Mouse (Mus musculus) large intestine, adult 2 months (tissue): ENCODE results near the gene Klf2. TPM values are rescaled to one million over a fixed set of nuclear protein-coding genes. Genes with fewer than 3 reads are reported as not detected.

ENCODE experiments used
- DNase-seq: peaks from one replicate; pipeline ENCODE4 v3.0.0-alpha.2; 2012; ENCODE audit warnings: low read depth, low spot score
- WGBS: fragments of 180-500 bp; shearing (Covaris S2); methylation state at CpG from one replicate; pipeline ENCODE4 v1.1.7; 2018; 5-methylcytosine and 5-hydroxymethylcytosine counted together
- polyA plus RNA-seq: library from polyadenylated mRNA; depleted of rRNA; stranded (reverse); fragments of >200 nt; gene quantifications from 2 replicates; pipeline ENCODE4 v1.2.3, GENCODE M21; 2012; rRNA removed

Klf2 gene
- polyA plus RNA-seq, 1 experiment: 11.3 TPM

- no peak for DNase-seq
These were observed 41.3 kb downstream of the Klf2 start for GRCm38 (mm10) chr8:72360162-72360561.

DNA sequence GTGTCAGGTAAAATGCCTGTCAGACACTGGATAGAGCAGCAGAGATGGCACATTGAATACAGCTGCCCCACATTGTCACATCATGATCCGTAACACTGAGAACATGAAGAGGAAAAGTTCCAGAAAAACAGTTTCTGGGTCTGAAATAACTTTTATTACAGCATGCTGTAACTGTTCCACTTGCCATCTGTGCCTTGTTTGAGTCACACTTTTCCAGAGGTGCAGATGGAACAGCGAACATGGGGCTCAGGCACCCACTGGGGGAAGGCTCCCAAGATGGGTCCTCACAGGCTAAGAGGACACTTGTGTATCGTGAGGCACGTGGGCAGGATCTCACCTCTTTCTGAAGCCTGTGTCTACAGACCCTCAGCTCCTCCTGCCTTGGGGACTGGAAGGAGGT is 43.9 kb downstream of the Klf2 start:
- no peak for DNase-seq
- WGBS: 92% methylated on average over 4 of the region's 4 CpGs

GRCm38 (mm10) chr8:72363457-72363856 is 44.6 kb downstream of the Klf2 start:
- DNase-seq: no peak
- 74% methylated on average over 7 of the region's 7 CpGs for WGBS

- 71% methylated on average over 2 of the region's 2 CpGs for WGBS
- no peak for DNase-seq
These were observed 46.2 kb downstream of the Klf2 start for GRCm38 (mm10) chr8:72365016-72365415.

DNA sequence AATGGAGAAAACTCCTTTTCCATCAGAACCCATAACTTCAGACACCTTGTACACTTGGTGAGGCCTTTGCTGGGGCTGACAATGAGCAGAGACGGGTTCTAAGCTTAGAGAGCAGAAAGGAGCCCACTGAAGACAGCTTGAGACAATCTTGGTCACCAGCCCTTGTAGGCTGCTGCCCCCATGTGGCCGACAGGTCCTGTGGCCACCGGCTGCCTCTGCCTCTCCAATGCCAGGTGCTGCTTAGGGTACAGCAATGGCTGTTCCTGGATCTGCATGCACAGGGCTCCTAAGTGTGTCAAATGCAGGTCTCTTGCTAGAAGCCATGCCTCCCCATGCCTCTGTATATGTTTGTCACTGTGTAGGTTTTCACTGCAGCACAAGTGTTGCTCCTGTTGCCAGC is 47.0 kb downstream of the Klf2 start:
- WGBS: 8% methylated on average over 3 of the region's 3 CpGs
- no peak for DNase-seq

DNA sequence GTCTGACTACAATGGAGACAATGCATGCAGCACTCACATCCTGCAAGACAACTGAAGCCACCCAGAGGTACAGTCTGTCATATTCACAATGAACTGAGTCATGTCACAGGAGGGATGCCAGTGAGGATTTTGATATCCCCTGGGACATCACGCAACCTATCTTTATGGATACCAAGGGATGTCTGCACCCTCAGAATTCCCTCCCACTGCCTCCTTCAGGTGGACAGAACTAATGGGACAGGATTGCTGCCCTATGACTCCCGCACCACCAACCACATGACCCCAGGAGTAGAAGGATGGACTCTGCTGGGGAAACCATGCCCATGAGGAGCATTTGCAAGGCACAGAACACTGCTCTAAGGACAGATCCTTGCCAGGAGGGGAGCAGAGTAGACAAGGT is 47.6 kb downstream of the Klf2 start:
- 99% methylated on average over 2 of the region's 2 CpGs for WGBS

More for the DNA sequence above, 47.6 kb downstream of the Klf2 start:
- DNase-seq: no peak

Other genes with a start within 250 kb of the Klf2 start
- gene Olfr373, start 235.9 kb upstream of the Klf2 start, polyA plus RNA-seq: not detected in 2 replicates
- gene Olfr374, start 212.0 kb upstream of the Klf2 start, polyA plus RNA-seq: not detected in 2 replicates
- 43.5 and 47.4 TPM in 2 replicates for gene Tpm4, start 184.1 kb upstream of the Klf2 start, polyA plus RNA-seq
- 79.7 and 144 TPM in 2 replicates for gene Rab8a, start 157.8 kb upstream of the Klf2 start, polyA plus RNA-seq
- gene Hsh2d, start 129.4 kb upstream of the Klf2 start, polyA plus RNA-seq: 4.0 and 6.3 TPM in 2 replicates
- not detected in 2 replicates for gene Cib3, start 106.2 kb upstream of the Klf2 start, polyA plus RNA-seq
- not detected in 2 replicates for gene Gm11034, start 105.4 kb upstream of the Klf2 start, polyA plus RNA-seq
- 53.3 and 55.0 TPM in 2 replicates for gene Fam32a, start 99.3 kb upstream of the Klf2 start, polyA plus RNA-seq
- gene Ap1m1, start 79.0 kb upstream of the Klf2 start, polyA plus RNA-seq: 39.4 and 51.4 TPM in 2 replicates
- 0.81 and 1.1 TPM in 2 replicates for gene Gm10282, start 13.8 kb upstream of the Klf2 start, polyA plus RNA-seq
- gene Eps15l1, start 102.4 kb downstream of the Klf2 start, polyA plus RNA-seq: 25.5 and 34.9 TPM in 2 replicates
- 0.12 and 0.18 TPM in 2 replicates for gene Calr3, start 124.8 kb downstream of the Klf2 start, polyA plus RNA-seq
- gene 1700030K09Rik, start 124.8 kb downstream of the Klf2 start, polyA plus RNA-seq: 3.2 and 3.4 TPM in 2 replicates
- gene Cherp, start 156.2 kb downstream of the Klf2 start, polyA plus RNA-seq: 23.7 and 38.3 TPM in 2 replicates
- gene Slc35e1, start 173.6 kb downstream of the Klf2 start, polyA plus RNA-seq: 64.1 and 108 TPM in 2 replicates
- 6.9 and 8.8 TPM in 2 replicates for gene Med26, start 229.2 kb downstream of the Klf2 start, polyA plus RNA-seq